Mouse (Mus musculus) mouse trophoblast stem cell (cell line): ENCODE measurements around the gene Dnal4.
"Not testable (repeated sequence)": the region's sequence is repeated elsewhere in the genome, so short reads cannot be mapped to it uniquely, and the experiment has no call there.

ENCODE experiments used
- in situ Hi-C, 2 experiments: fragments of 300-500 bp; cut with MseI, MboI; formaldehyde crosslinking; loops; 2 replicates in 1 of 2; 3 replicates in 1 of 2; pipeline ENCODE4 v1.15.1; 2025

The Dnal4 gene

GRCm38 (mm10) chr15:79777749-79778148 lies at the start of gene Dnal4:
Gene Dnal4, minus strand, starts transcription at chr15:79777849.
- in situ Hi-C loops = no loop called here

GRCm38 (mm10) chr15:79827061-79827777 lies 49.6 kb upstream of the Dnal4 start:
- in situ Hi-C loops = no loop called here

GRCm38 (mm10) chr15:79826221-79826935 lies 48.7 kb upstream of the Dnal4 start:
- in situ Hi-C loops = no loop called here

- in situ Hi-C loops = no loop called here
Measured at GRCm38 (mm10) chr15:79825146-79825825, 47.6 kb upstream of the Dnal4 start.

GRCm38 (mm10) chr15:79823588-79824280 lies 46.1 kb upstream of the Dnal4 start:
- in situ Hi-C loops = no loop called here

GRCm38 (mm10) chr15:79822265-79823199 lies 44.9 kb upstream of the Dnal4 start:
- in situ Hi-C loops = no loop called here

- in situ Hi-C loops = no loop called here
Measured at GRCm38 (mm10) chr15:79818325-79818724, 40.7 kb upstream of the Dnal4 start.

- in situ Hi-C loops = no loop called here
Measured at GRCm38 (mm10) chr15:79813666-79814258, 36.1 kb upstream of the Dnal4 start.

- in situ Hi-C loops = not testable (repeated sequence)
Measured at GRCm38 (mm10) chr15:79812840-79813239, 35.2 kb upstream of the Dnal4 start.

- in situ Hi-C loops = no loop called here
Measured at GRCm38 (mm10) chr15:79810997-79811396, 33.3 kb upstream of the Dnal4 start.

GRCm38 (mm10) chr15:79810061-79810460 lies 32.4 kb upstream of the Dnal4 start:
- in situ Hi-C loops = no loop called here

GRCm38 (mm10) chr15:79808658-79809057 lies 31.0 kb upstream of the Dnal4 start:
- in situ Hi-C loops = no loop called here

GRCm38 (mm10) chr15:79808114-79808513 lies 30.5 kb upstream of the Dnal4 start:
- in situ Hi-C loops = no loop called here

GRCm38 (mm10) chr15:79807050-79807449 lies 29.4 kb upstream of the Dnal4 start:
- in situ Hi-C loops = no loop called here

GRCm38 (mm10) chr15:79805246-79805645 lies 27.6 kb upstream of the Dnal4 start:
- in situ Hi-C loops = no loop called here

GRCm38 (mm10) chr15:79804352-79805071 lies 26.9 kb upstream of the Dnal4 start, which contains the start of gene Nptxr:
Gene Nptxr, minus strand, starts transcription at chr15:79804766.
- in situ Hi-C loops = no loop called here

- in situ Hi-C loops = no loop called here
Measured at GRCm38 (mm10) chr15:79803533-79804351, 26.1 kb upstream of the Dnal4 start.

GRCm38 (mm10) chr15:79802304-79802703 lies 24.7 kb upstream of the Dnal4 start:
- in situ Hi-C loops = no loop called here

GRCm38 (mm10) chr15:79801646-79802045 lies 24.0 kb upstream of the Dnal4 start:
- in situ Hi-C loops = no loop called here
